Mouse (Mus musculus) heart, embryonic 12.5 days (tissue): ENCODE measurements around the gene B3gnt2. TPM values are rescaled to one million over a fixed set of nuclear protein-coding genes. Genes with fewer than 3 reads are reported as not detected.

Source experiments
- ATAC-seq: fragments of 200-750 bp; cut with Nextera tagmentation; 2 replicates; pipeline ENCODE4 v1.8.0; 2017; ENCODE audit warnings: moderate TSS enrichment, moderate library complexity; ENCODE audit not compliant: insufficient number of reproducible peaks, low FRiP score
- H3K27ac ChIP-seq: fragments of 300-500 bp; sonication (generic); 2 replicates; pipeline ENCODE4 v1.5.1; 2016; ENCODE audit warnings: mild to moderate bottlenecking, moderate library complexity; ENCODE audit not compliant: poor library complexity, severe bottlenecking
- H3K27me3 ChIP-seq: fragments of 300-500 bp; sonication (generic); replicated peaks from 2 replicates; pipeline ENCODE4 v1.6.1; 2016; ENCODE audit warnings: mild to moderate bottlenecking, moderate library complexity
- H3K36me3 ChIP-seq: fragments of 300-500 bp; sonication (generic); 2 replicates; pipeline ENCODE4 v1.6.1; 2016; ENCODE audit warnings: mild to moderate bottlenecking, moderate library complexity
- H3K4me1 ChIP-seq: fragments of 300-500 bp; sonication (generic); replicated peaks from 2 replicates; pipeline ENCODE4 v1.6.1; 2016; ENCODE audit warnings: mild to moderate bottlenecking
- H3K4me2 ChIP-seq: fragments of 300-500 bp; sonication (generic); 2 replicates; pipeline ENCODE4 v1.6.1; 2016; ENCODE audit warnings: mild to moderate bottlenecking, moderate library complexity
- H3K4me3 ChIP-seq: fragments of 300-500 bp; sonication (generic); 2 replicates; pipeline ENCODE4 v1.5.1; 2016; ENCODE audit warnings: mild to moderate bottlenecking
- H3K9ac ChIP-seq: fragments of 300-500 bp; sonication (generic); 2 replicates; pipeline ENCODE4 v1.6.1; 2016; ENCODE audit warnings: mild to moderate bottlenecking, moderate library complexity
- H3K9me3 ChIP-seq: fragments of 300-500 bp; sonication (generic); replicated peaks from 2 replicates; pipeline ENCODE4 v1.6.1; 2016; ENCODE audit warnings: mild to moderate bottlenecking, moderate library complexity
- WGBS: fragments of 180-500 bp; shearing (Covaris S2); methylation state at CpG from one replicate; pipeline ENCODE4 v1.1.7; 2016; 5-methylcytosine and 5-hydroxymethylcytosine counted together
- polyA plus RNA-seq: library from polyadenylated mRNA; unstranded; fragments of >200 nt; fragmentation: Nextera tagmentation; extraction: Ambion mirVana; gene quantifications from 2 replicates; pipeline ENCODE4 v1.2.1, GENCODE M21; 2016

Gene B3gnt2
- polyA plus RNA-seq, 1 experiment from 2014 or later: 3.3 TPM

DNA sequence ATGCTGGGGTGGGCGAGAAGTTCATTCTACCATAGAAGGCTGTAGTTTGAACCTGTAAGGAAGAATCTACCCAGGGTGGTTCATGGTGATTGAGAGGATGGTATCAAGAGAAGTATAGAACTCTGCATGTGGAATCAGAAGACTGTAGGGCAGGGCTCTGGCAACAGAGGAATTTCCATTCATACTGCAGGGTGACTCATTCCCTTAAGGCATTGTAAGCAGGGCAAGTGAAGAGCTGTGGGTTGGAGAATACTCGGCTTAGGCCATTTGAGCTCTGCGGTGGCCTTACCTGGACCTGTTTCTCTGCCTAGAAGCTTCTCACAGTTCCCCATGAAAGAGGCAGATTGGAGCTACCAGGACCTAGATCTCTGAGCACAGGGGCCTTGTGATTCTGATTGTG lies 49.3 kb downstream of the B3gnt2 start:
- WGBS: 76% methylated on average over 3 of the region's 3 CpGs
- Histone ChIP-seq H3K27me3 (no peaks in the 10 kb centered on the region), H3K4me2 (no peak overlapping the region), H3K27ac (no peak overlapping the region), H3K9me3 (no peaks in the 10 kb centered on the region), H3K36me3 (no peaks in the 10 kb centered on the region), H3K9ac (no peak overlapping the region), H3K4me3 (no peak overlapping the region), H3K4me1 (peaks cover 17% of the 10 kb centered on the region)
- ATAC-seq: no peak

DNA sequence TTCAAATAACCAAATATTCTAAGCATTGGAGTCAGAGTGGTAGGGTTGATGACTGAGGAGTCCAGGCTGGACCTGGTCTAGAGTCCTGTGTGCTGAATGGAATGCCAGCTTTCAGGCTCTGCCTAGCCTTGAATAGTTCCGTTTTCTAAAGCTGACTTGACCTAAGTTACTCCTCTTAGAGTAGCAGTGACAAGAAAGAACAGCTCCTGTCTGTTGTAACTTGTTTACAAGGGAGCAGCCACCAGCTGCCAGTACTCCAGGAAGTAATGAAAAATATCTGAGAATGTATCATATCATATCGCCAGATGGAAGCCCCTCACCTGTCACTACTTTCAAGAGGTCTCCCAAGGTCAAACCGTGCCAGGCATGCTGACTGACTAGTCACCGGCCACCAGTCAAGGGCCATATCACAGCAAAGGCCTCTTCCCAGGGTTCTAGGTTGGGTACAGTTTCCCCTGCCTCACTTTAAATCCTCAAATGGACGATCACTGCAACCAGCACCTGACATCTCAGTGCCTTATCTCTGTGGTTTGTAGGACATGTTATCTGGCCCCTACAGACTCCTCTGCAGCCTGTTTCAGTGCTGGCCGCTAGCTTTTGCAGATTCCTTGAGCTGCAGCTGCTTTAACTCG lies 51.2 kb downstream of the B3gnt2 start:
- H3K4me2 ChIP-seq: no peak overlapping the region
- no peak for ATAC-seq
- no peaks in the 10 kb centered on the region for H3K27me3 ChIP-seq
- no peaks in the 10 kb centered on the region for H3K36me3 ChIP-seq
- peaks cover 17% of the 10 kb centered on the region for H3K4me1 ChIP-seq
- H3K4me3 ChIP-seq: no peak overlapping the region
- no peak overlapping the region for H3K27ac ChIP-seq
- WGBS: 37% methylated on average over 7 of the region's 7 CpGs
- H3K9ac ChIP-seq: no peak overlapping the region
- no peaks in the 10 kb centered on the region for H3K9me3 ChIP-seq

DNA sequence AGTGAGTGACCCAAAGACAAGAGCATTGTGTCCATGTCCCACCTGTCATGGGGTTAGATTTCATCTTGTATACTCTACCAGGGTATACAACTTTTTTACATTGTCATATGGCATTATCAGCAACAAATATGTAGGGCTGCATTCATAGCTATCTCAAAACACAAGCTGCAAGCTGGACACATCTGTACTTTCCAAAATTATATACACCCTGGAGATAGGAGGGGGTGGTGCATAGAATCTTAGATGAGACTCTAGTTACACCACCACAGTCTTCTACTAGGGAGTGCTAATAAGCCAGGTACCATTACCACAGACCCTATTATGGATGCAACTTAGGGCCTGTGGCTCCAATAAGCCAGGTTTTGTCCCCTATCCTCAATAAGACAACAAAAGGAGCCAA lies 52.7 kb downstream of the B3gnt2 start:
- H3K36me3 ChIP-seq: no peaks in the 10 kb centered on the region
- no peak overlapping the region for H3K4me2 ChIP-seq
- no peak overlapping the region for H3K4me3 ChIP-seq
- no peak for ATAC-seq
- H3K4me1 ChIP-seq: peaks cover 6% of the 10 kb centered on the region
- H3K27me3 ChIP-seq: no peaks in the 10 kb centered on the region
- H3K9ac ChIP-seq: no peak overlapping the region
- H3K9me3 ChIP-seq: no peaks in the 10 kb centered on the region
- no peak overlapping the region for H3K27ac ChIP-seq

DNA sequence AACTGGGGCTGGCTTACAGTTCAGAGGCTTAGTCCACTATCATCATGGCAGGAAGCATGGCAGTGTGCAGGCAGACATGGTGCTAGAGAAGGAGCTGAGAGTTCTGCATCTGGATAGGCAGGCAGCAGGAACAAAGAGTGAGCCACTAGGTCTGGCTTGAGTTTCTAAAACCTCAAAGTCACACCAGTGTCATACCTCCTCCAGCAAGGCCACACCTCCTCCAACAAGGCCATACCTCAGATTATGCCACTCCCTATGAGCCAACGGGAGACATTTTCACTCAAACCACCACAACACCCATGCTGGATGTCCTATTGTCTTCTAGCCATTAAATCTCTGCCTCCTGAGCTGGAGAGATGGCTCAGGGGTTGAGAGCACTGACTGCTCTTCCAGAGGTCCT lies 55.6 kb downstream of the B3gnt2 start:
- Histone ChIP-seq H3K36me3 (no peaks in the 10 kb centered on the region), H3K4me2 (no peak overlapping the region), H3K9me3 (no peaks in the 10 kb centered on the region), H3K4me3 (no peak overlapping the region), H3K4me1 (peaks cover 13% of the 10 kb centered on the region), H3K9ac (no peak overlapping the region), H3K27me3 (no peaks in the 10 kb centered on the region), H3K27ac (no peak overlapping the region)
- ATAC-seq: no peak
- 78% methylated on average over 1 of the region's 1 CpGs for WGBS

DNA sequence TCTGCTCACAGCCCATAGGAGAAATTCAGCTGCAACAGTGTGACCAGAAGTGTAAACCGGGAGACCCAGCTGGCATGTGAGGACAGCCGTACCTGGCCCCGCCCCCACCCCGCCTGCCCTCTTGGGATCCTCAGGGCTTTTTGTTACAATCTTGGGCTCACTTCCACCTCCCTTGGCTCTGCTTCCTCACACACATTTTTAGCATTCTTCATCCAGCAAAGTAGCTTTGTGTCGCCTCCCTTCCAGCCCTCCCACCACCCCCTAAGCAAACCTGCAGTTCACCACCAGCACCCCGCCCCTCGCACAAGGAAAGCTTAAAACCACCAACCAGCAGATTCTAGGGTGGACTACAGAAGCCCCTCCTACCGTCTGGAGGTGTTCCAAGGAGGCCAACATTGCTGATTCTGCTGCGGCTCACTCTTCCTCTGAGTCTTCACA lies 60.8 kb downstream of the B3gnt2 start:
- H3K36me3 ChIP-seq: no peaks in the 10 kb centered on the region
- no peaks in the 10 kb centered on the region for H3K27me3 ChIP-seq
- 21% methylated on average over 9 of the region's 9 CpGs for WGBS
- no peak overlapping the region; the same call in 1 of the 2 replicates for H3K9ac ChIP-seq
- no peaks in the 10 kb centered on the region for H3K9me3 ChIP-seq
- peaks cover 26% of the 10 kb centered on the region for H3K4me1 ChIP-seq
- ATAC-seq: peak; percentile 66
- H3K4me3 ChIP-seq: no peak overlapping the region
- H3K4me2 ChIP-seq: peak overlapping the region; percentile 45
- H3K27ac ChIP-seq: peak overlapping the region; percentile 22

DNA sequence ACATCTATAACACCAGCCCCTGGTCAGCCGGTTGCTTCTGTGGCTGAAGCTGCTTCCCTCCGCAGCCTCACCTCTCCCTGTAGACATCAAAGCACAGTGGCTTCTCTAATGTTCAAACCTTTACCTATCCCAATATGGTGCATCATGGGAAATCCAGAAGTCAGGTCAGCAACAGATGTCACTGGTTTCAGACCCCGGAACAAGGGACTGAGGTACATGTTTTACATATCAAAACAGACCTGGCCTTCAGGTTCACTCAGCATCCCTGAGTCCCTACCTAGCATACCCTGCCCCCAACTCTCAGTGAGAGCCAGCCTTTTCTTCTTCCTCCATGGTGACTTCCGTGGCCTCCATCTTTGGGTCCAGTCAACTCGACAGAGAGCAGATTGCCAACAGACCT lies 61.8 kb downstream of the B3gnt2 start:
- Histone ChIP-seq H3K27ac (no peak overlapping the region), H3K4me2 (no peak overlapping the region), H3K9me3 (no peaks in the 10 kb centered on the region), H3K4me1 (peaks cover 26% of the 10 kb centered on the region), H3K36me3 (no peaks in the 10 kb centered on the region), H3K27me3 (no peaks in the 10 kb centered on the region), H3K9ac (no peak overlapping the region), H3K4me3 (no peak overlapping the region)
- no peak for ATAC-seq
- 57% methylated on average over 5 of the region's 5 CpGs for WGBS

DNA sequence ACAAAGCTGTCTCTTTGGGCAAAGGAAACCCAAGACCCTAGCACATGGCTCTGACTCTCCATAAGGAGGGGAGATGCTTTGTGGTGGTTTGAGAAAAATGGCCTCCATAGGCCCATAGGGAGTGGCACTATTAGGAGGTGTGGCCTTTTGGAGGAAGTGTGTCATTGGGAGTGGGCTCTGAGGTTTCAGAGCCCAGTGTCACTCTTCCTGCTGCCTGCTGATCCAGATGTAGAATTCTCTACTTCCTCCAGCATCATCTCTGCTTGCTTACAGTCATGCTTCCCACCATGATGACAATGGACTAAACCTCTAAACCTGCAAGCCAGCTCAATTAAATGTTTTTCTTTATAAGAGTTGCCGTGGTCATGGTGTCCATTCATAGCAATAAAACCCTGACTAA lies 66.0 kb downstream of the B3gnt2 start:
- no peaks in the 10 kb centered on the region for H3K27me3 ChIP-seq
- ATAC-seq: no peak
- H3K4me2 ChIP-seq: no peak overlapping the region
- H3K9me3 ChIP-seq: no peaks in the 10 kb centered on the region
- peaks cover 15% of the 10 kb centered on the region for H3K4me1 ChIP-seq
- H3K27ac ChIP-seq: no peak overlapping the region
- no peaks in the 10 kb centered on the region for H3K36me3 ChIP-seq
- no peak overlapping the region for H3K4me3 ChIP-seq
- WGBS: 89% methylated on average over 1 of the region's 1 CpGs
- no peak overlapping the region for H3K9ac ChIP-seq

DNA sequence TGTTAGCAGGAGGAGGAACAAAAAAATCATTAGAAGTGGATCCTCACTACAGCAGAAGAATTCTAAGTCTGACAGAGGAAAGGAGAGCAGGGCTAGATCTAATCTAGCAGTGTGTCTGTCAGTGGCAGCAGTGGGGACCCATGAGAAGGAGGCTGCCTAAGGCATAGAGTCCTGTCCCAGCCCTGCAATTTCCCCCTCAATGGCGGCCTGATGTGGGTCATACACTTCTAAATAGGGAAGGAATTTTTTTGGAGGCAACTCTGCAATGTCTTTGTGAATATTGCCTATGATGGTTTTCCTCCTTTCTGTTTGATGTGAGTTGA lies 66.9 kb downstream of the B3gnt2 start:
- peaks cover 9% of the 10 kb centered on the region; the same call in 1 of the 2 replicates for H3K4me1 ChIP-seq
- 87% methylated on average over 1 of the region's 1 CpGs for WGBS
- no peaks in the 10 kb centered on the region for H3K36me3 ChIP-seq
- no peaks in the 10 kb centered on the region for H3K27me3 ChIP-seq
- H3K9ac ChIP-seq: no peak overlapping the region
- H3K4me2 ChIP-seq: no peak overlapping the region
- ATAC-seq: no peak
- 0 out of 2 replicates have a peak, but pooled peaks cover 6% of the 10 kb centered on the region for H3K9me3 ChIP-seq
- no peak overlapping the region for H3K4me3 ChIP-seq
- no peak overlapping the region for H3K27ac ChIP-seq

DNA sequence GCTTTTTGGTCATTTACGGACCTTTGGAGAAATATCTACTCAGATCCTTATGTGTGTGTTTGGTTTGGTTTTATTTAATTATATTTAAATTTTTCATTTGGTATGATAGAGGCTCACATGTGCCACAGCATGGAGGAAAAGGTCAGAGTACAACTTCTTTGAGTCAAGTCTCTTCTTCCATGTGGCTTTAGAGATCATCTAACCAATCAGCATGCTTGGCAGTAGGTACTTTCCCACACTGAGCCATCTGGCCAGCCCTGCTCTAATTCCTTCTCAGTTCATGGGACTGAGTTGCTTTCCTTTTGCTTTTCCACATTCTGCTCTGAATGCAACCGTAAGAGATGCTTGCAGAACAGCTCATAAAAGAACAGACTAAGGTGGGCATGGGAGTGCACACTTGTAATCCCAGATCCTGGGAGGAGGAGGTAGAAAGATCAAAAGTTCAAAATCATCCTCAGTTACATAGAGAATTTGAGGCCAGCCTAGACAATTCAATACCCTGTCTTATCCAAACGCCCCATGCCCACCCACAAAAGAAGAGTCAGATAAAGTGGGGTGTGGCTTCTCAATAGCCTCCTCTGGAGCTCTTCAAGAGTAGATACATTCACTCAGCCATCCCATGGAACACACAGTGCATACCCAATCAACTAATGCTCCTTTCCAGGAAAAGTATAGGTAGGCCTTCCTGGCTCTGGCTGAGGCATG lies 67.4 kb downstream of the B3gnt2 start:
- Histone ChIP-seq H3K4me3 (no peak overlapping the region), H3K27me3 (no peaks in the 10 kb centered on the region), H3K9me3 (0 out of 2 replicates have a peak, but pooled peaks cover 6% of the 10 kb centered on the region), H3K4me2 (no peak overlapping the region), H3K9ac (no peak overlapping the region), H3K4me1 (peaks cover 9% of the 10 kb centered on the region; the same call in 1 of the 2 replicates), H3K27ac (no peak overlapping the region), H3K36me3 (no peaks in the 10 kb centered on the region)
- ATAC-seq: no peak
- 76% methylated on average over 3 of the region's 3 CpGs for WGBS

DNA sequence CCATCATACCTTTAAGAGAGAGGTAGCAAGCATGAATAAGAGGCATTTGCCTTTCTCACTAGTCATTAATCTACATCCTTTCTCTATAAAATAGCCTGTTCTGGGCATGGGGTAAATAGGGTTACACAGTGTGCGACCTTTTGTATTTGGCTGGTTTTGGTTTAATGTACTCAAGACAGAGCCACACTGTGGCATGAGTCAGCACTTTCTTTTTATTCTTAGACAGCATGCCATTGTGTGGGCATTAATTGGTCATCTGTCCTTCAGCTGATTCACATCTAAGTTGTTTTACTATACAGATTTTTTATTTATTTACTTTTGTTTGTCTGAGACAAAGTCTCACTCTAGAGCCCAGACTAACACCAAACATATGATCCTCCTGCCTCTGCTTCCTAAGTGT lies 68.6 kb downstream of the B3gnt2 start:
- Histone ChIP-seq H3K4me2 (no peak overlapping the region), H3K9ac (no peak overlapping the region), H3K27me3 (no peaks in the 10 kb centered on the region), H3K36me3 (no peaks in the 10 kb centered on the region), H3K27ac (no peak overlapping the region), H3K9me3 (0 out of 2 replicates have a peak, but pooled peaks cover 6% of the 10 kb centered on the region), H3K4me1 (peaks cover 9% of the 10 kb centered on the region; the same call in 1 of the 2 replicates), H3K4me3 (no peak overlapping the region)
- 87% methylated on average over 1 of the region's 1 CpGs for WGBS
- no peak for ATAC-seq

DNA sequence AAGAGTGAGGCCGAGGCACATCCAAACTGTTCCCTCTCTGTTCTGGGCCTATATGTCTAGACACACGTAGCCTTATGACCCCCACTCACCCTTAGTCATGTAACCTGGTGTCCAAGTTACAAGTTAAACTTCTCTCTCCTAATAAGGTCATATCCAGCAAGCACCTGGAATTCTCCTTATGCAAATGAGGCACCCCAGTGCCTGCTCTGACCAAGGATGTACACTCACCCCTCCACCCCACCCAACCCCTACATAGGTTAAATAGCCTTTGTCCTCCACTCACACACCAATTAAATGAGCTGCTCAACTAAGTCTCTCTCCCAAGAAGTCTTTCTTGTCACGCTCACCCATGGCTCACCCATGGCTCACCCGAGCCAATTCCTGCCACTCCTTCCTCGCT lies 69.0 kb downstream of the B3gnt2 start:
- H3K9ac ChIP-seq: no peak overlapping the region
- ATAC-seq: no peak
- WGBS: 87% methylated on average over 5 of the region's 5 CpGs
- H3K36me3 ChIP-seq: no peaks in the 10 kb centered on the region
- H3K4me2 ChIP-seq: no peak overlapping the region
- no peak overlapping the region for H3K4me3 ChIP-seq
- H3K27ac ChIP-seq: no peak overlapping the region
- no peaks in the 10 kb centered on the region for H3K27me3 ChIP-seq
- 0 out of 2 replicates have a peak, but pooled peaks cover 6% of the 10 kb centered on the region for H3K9me3 ChIP-seq
- peaks cover 9% of the 10 kb centered on the region; the same call in 1 of the 2 replicates for H3K4me1 ChIP-seq
